Mouse (Mus musculus) CH12.LX (cell line): ENCODE data around the gene Dnajc5. TPM values are rescaled to one million over a fixed set of nuclear protein-coding genes. Genes with fewer than 3 reads are reported as not detected.

Experiments
- DNase-seq: peaks from one replicate; pipeline ENCODE4 v3.0.0-alpha.2; 2013; ENCODE audit errors: extremely low read depth
- H3K27ac ChIP-seq: 2 replicates; pipeline ENCODE4 v1.5.1; 2012; ENCODE audit warnings: low read depth, mild to moderate bottlenecking, control low read depth, moderate library complexity; ENCODE audit not compliant: insufficient read depth
- H3K27me3 ChIP-seq: replicated peaks from 2 replicates; pipeline ENCODE3; 2012; ENCODE audit warnings: inconsistent platforms
- H3K36me3 ChIP-seq, 2 experiments: replicated peaks in 1 of 2; 2 replicates each; pipeline versions ENCODE3 to v1.6.1; 2012; ENCODE audit warnings: inconsistent platforms in 1 of 2, low read length in 1 of 2, mild to moderate bottlenecking in 1 of 2, mixed read lengths in 1 of 2, moderate library complexity in 1 of 2; ENCODE audit not compliant: control insufficient read depth in 1 of 2, insufficient read depth in 1 of 2
- H3K4me1 ChIP-seq, 2 experiments: 2 replicates each; pipeline ENCODE4 v1.6.1; 2012; ENCODE audit warnings: inconsistent platforms in 1 of 2, moderate library complexity in 1 of 2; ENCODE audit not compliant: insufficient read depth in 2 of 2, control insufficient read depth in 1 of 2
- H3K4me2 ChIP-seq: 2 replicates; pipeline ENCODE4 v1.6.1; 2012; ENCODE audit warnings: low read depth, mild to moderate bottlenecking, control low read depth; ENCODE audit not compliant: poor library complexity, insufficient read depth, severe bottlenecking
- H3K4me3 ChIP-seq, 3 experiments: fragments of 150-350 bp in 1 of 3; sonication (generic) in 1 of 3; replicated peaks in 1 of 3; 2 replicates each; pipeline versions ENCODE3 to v1.5.1; 2011 to 2012; ENCODE audit warnings: low read depth in 2 of 3, low read length in 2 of 3, mild to moderate bottlenecking in 2 of 3, moderate library complexity in 2 of 3, control low read depth in 1 of 3, improper control_type of control experiment in 1 of 3, inconsistent platforms in 1 of 3, mixed read lengths in 1 of 3; ENCODE audit not compliant: poor library complexity in 1 of 3
- H3K79me2 ChIP-seq: replicated peaks from 2 replicates; pipeline ENCODE4 v1.6.1; 2012; ENCODE audit warnings: mild to moderate bottlenecking, moderate library complexity; ENCODE audit not compliant: control insufficient read depth, poor library complexity, insufficient read depth, severe bottlenecking; ENCODE audit errors: extremely low read depth
- H3K9ac ChIP-seq: 2 replicates; pipeline ENCODE4 v1.6.1; 2012; ENCODE audit warnings: low read depth, mild to moderate bottlenecking, control low read depth, moderate library complexity; ENCODE audit not compliant: insufficient read depth
- H3K9me3 ChIP-seq: replicated peaks from 2 replicates; pipeline ENCODE3; 2012; ENCODE audit warnings: low read length, inconsistent platforms, mixed read lengths
- EP300 ChIP-seq: IDR thresholded peaks from 2 replicates; pipeline ENCODE4 v1.6.1; 2011; ENCODE audit warnings: low read length, improper control_type of control experiment
- GABPA ChIP-seq: IDR thresholded peaks from 2 replicates; pipeline ENCODE4 v1.6.1; 2012; ENCODE audit warnings: low read depth, low read length, improper control_type of control experiment, inconsistent platforms; ENCODE audit not compliant: insufficient replicate concordance
- KAT2A ChIP-seq: IDR thresholded peaks from 2 replicates; pipeline ENCODE4 v1.6.1; 2012; ENCODE audit warnings: low read length, improper control_type of control experiment, inconsistent platforms; ENCODE audit not compliant: insufficient replicate concordance
- MAX ChIP-seq: IDR thresholded peaks from 2 replicates; pipeline ENCODE4 v1.6.1; 2011; ENCODE audit warnings: low read length, improper control_type of control experiment
- MXI1 ChIP-seq: IDR thresholded peaks from 2 replicates; pipeline ENCODE4 v1.6.1; 2011; ENCODE audit warnings: mild to moderate bottlenecking, low read depth, low read length, improper control_type of control experiment
- MYC ChIP-seq: IDR thresholded peaks from 2 replicates; pipeline ENCODE4 v1.6.1; 2011; ENCODE audit warnings: low read depth, mild to moderate bottlenecking, improper control_type of control experiment, low read length
- NELFE ChIP-seq: IDR thresholded peaks from 2 replicates; pipeline ENCODE4 v1.6.1; 2011; ENCODE audit warnings: low read depth, low read length, improper control_type of control experiment
- POLR2AphosphoS2 ChIP-seq: IDR thresholded peaks from 2 replicates; pipeline ENCODE4 v1.6.1; 2011; ENCODE audit warnings: low read depth, low read length, improper control_type of control experiment
- RCOR1 ChIP-seq: conservative IDR thresholded peaks from 2 replicates; pipeline ENCODE4 v1.6.1; 2012; ENCODE audit warnings: low read depth, mild to moderate bottlenecking, inconsistent platforms, low read length, improper control_type of control experiment
- TBP ChIP-seq: conservative IDR thresholded peaks from 2 replicates; pipeline ENCODE4 v1.6.1; 2011; ENCODE audit warnings: low read depth, low read length, improper control_type of control experiment
- USF2 ChIP-seq: conservative IDR thresholded peaks from 2 replicates; pipeline ENCODE4 v1.6.1; 2011; ENCODE audit warnings: low read depth, low read length, improper control_type of control experiment
- dilution Hi-C: fragments of 300-500 bp; cut with MboI; formaldehyde crosslinking; loops from 2 replicates; pipeline ENCODE4 v1.14.3; 2020; ENCODE audit warnings: low sequenced_read_pairs; ENCODE audit not compliant: extremely low pct_unique_long_range_greater_than_20kb, extremely low pct_ligation_motif_present
- in situ Hi-C: fragments of 300-500 bp; cut with MboI; formaldehyde crosslinking; loops from 3 replicates; pipeline ENCODE4 v1.14.3; 2019; ENCODE audit warnings: low sequenced_read_pairs, low pct_ligation_motif_present, low pct_unique_long_range_greater_than_20kb, mixed read lengths
- polyA plus RNA-seq: library from polyadenylated mRNA; unstranded; fragments of >175 nt; gene quantifications from 2 replicates; pipeline ENCODE4 v1.2.1, GENCODE M21; 2012; ENCODE audit warnings: low read depth; ENCODE audit not compliant: insufficient read length
- total RNA-seq, 2 experiments: library from RNA; depleted of rRNA; stranded (reverse); fragments of 300-350 nt in 1 of 2; fragments of >200 nt in 1 of 2; gene quantifications; 2 replicates each; pipeline ENCODE4 v1.2.3; 2012 to 2014

Gene Dnajc5
- total and polyA plus RNA-seq, 3 experiments = 51.1 to 54.6 (median 54.5) TPM

GRCm38 (mm10) chr2:181492206-181492605, 28.1 kb upstream of the Dnajc5 start:
- Histone ChIP-seq H3K27me3 (no peaks in the 10 kb centered on the region), H3K4me3 (peak overlapping the region in 2 of 3 experiments; percentile 15 to 23), H3K9me3 (no peaks in the 10 kb centered on the region), H3K79me2 (peaks cover 2% of the 10 kb centered on the region), H3K9ac (no peak overlapping the region), H3K4me2 (peak overlapping the region; percentile 4; the same call in 1 of the 2 replicates), H3K36me3 (peaks cover 0 to 7% of the 10 kb centered on the region in 2 experiments), H3K27ac (no peak overlapping the region), H3K4me1 (peaks cover 16 to 44% of the 10 kb centered on the region in 2 experiments)
- in situ Hi-C loops (loop anchor here (5.0 to 25.0 kb wide), 2 partner anchors 75 to 305 kb away; partner anchors contain the start of gene Ppdpf), dilution Hi-C loops (no loop called here)
- no peak for TF ChIP-seq KAT2A
- no peak for TF ChIP-seq USF2
- TF ChIP-seq TBP = 0 out of 2 replicates have a peak, but pooled peaks have one; percentile 1
- no peak for TF ChIP-seq GABPA
- TF ChIP-seq MAX = no peak
- TF ChIP-seq NELFE = no peak
- peak; percentile 32 for DNase-seq

- TF ChIP-seq MXI1 = no peak
- no peak for TF ChIP-seq RCOR1
- no peak for TF ChIP-seq POLR2AphosphoS2
- no peak for TF ChIP-seq USF2
- no peak for TF ChIP-seq MYC
- TF ChIP-seq EP300 = no peak
- TF ChIP-seq, all 38 proteins: peak for 0
- peaks cover 14 to 41% of the 10 kb centered on the region in 2 experiments for H3K4me1 ChIP-seq
- peak within 1 kb of the TSS; percentile 4; the same call in 1 of the 2 replicates for H3K4me2 ChIP-seq
- no peaks in the 10 kb centered on the region for H3K9me3 ChIP-seq
- no peaks in the 10 kb centered on the region for H3K27me3 ChIP-seq
- DNase-seq = no peak
- peak within 1 kb of the TSS in 2 of 3 experiments; percentile 15 to 23 for H3K4me3 ChIP-seq
- in situ Hi-C loops = loop anchor here (5.0 to 25.0 kb wide), 2 partner anchors 76 to 306 kb away; partner anchors contain the start of gene Ppdpf
- no peak within 1 kb of the TSS for H3K27ac ChIP-seq
- dilution Hi-C loops = no loop called here
- peaks cover 13% of the 10 kb centered on the region for H3K79me2 ChIP-seq
- H3K9ac ChIP-seq = no peak within 1 kb of the TSS
- H3K36me3 ChIP-seq = peaks cover 0 to 8% of the 10 kb centered on the region in 2 experiments
These were observed 26.9 kb upstream of the Dnajc5 start, which contains the start of gene Abhd16b for GRCm38 (mm10) chr2:181493156-181493927. Gene Abhd16b (plus strand): TSS chr2:181493206.
